Mouse (Mus musculus) cerebral cortex, adult 2 months (tissue): Measurements from ENCODE around the gene Rbpjl.

Experiments
- WGBS: fragments of 180-500 bp; shearing (Covaris S2); methylation state at CpG from one replicate; pipeline ENCODE4 v1.1.7; 2018; 5-methylcytosine and 5-hydroxymethylcytosine counted together

The Rbpjl gene

DNA sequence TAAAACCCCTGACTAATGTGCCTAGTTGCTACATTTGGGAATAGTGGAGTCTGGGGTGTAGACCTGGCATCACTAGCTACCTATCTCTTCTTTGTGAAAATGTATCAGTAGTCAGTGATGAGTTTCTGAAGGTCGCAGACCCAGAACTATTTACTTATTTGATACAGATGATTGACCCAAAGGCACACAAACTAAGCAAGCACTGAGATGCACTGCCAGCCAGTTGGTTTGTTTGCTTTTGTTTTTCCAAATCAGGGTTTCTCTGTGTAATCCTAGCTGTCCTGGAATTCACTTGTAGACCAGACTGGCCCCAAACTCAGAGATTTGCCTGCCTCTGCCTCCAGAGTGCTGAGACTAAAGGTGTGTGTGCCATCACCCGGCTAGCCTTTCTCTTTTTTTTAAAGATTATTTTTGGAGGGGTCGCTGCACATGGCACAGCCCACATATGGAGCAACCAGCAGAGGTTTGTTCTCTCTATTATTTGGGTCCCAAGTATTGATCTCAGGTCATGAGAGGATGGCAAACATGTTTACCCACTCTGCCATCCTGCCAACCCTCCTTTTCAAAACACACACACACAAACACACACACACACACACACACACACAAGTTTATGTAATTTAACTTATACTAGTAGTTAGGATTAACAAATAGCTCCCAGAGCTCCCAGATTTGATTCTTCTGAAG is 42.6 kb downstream of the Rbpjl start:
- 90% methylated on average over 3 of the region's 3 CpGs for WGBS

DNA sequence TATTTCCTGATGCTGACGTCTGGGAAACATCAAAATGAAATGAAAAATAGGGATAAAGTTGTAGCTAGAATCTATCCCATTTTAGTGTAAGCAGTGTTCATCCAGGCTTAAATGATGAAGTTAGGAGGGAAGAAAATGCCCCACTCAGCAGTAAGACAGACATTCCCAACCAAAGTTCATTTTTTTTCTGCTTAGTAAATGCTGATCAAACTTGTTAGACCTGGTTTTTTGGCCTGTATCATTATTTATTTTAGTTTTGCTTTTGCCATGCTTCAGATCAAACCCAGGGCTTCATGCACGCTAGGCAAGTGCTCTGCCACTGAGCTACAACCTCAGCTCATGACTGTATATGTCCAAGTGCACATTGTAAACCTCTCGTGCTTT is 43.1 kb downstream of the Rbpjl start:
- 90% methylated on average over 3 of the region's 3 CpGs for WGBS

DNA sequence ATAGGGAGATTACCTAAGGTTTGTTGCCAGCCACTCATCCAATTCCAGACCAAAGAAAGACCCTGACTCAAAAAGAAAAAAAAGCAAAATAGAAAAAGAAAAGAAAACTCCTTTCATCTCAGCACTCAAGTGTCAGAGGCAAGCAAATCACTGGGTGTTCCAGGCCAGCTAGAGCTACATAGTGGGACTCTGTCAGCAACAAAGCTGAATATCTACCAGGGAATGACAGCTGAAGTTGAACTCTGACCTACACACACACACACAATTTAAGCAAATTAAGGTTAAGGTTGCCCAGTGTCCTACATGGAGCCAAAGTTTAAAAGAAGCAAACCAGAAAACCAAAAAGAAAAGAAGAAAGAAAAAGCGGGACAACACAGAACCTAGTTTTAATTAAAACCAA is 45.2 kb downstream of the Rbpjl start:
- WGBS: 90% methylated on average over 1 of the region's 1 CpGs

DNA sequence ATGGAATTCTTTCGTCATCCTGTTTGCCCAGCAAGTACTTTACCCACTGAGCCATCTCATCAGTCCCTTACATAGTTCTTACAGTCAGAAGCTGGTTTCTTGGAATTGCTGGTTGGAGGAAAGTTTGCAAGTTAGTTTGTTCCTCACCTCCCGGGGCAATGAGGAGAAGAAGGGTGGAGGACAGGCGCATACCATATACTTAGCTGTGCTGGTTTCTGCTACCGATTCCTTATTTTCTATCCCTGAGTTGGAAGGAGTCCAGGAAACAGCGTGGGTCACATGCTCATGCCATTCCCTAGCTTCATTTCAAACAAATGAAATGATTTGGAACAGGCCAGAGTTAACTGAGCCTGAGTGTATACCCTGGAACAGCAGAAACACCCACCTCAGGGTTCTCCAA is 46.0 kb downstream of the Rbpjl start:
- WGBS: 81% methylated on average over 5 of the region's 5 CpGs

DNA sequence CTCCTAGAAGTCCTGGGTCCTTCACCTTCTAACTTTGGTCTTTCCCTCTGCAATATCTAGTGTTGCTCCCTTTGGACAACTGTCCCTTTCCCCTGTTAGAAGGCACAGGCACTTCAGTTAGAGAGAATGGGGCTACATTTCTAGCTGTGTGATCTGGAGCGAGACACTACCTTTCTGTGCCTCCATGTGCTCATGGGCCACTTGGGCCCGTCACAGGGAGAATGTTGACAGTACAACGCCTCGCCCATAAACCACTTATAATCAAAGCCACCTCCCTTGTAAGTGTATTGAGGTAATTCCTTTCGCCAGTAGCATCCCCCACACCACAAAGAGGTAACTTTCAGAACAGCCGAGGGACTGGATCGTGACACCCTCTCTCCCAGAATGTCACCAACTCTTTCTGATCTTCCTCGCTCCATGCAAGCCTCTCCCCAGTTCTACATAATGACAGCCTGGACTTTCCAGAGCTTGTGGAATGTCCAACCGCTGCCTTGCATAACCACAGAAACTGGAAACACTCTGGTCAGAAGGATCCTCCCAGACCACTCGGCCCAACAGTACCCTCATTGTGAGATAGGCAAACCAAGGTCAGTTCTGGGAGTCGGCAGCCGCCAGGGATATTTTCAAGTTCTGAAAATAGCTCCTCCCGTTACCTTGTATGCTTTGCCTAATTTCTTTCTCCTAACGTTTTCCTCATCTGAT is 46.6 kb downstream of the Rbpjl start:
- 92% methylated on average over 14 of the region's 14 CpGs for WGBS

DNA sequence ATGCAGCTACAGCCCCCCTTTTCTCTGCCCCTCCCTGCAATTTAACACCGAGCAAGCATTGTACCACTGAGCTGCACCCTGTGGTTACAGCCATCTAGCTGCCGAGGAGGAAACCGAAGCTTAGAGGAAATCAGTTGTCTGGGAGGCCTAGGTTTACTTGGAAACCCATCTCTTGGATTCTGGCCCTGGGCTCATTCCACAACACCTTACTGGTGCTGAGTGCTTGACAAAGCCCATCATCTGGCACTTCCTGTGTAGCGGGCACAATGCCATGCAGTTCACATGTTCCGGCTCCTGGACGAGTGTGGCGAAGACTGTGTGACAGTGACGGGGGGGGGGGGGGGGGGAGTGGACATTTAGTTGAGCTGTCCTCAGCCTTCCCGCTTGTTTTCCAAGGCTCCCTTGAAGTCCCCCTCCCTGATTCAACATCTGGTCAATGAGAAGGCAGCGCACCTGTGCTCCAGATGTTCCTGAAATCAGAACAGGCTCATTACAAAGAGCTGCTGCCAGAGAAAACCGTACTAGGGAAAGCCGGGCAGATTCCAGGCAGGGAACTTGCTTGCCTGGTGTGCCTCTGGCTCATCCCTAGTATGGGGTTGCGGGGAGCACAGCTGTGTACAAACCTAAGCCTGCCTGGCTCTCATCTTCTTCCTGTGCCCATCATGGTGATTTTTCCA is 49.2 kb downstream of the Rbpjl start:
- 56% methylated on average over 13 of the region's 13 CpGs for WGBS

DNA sequence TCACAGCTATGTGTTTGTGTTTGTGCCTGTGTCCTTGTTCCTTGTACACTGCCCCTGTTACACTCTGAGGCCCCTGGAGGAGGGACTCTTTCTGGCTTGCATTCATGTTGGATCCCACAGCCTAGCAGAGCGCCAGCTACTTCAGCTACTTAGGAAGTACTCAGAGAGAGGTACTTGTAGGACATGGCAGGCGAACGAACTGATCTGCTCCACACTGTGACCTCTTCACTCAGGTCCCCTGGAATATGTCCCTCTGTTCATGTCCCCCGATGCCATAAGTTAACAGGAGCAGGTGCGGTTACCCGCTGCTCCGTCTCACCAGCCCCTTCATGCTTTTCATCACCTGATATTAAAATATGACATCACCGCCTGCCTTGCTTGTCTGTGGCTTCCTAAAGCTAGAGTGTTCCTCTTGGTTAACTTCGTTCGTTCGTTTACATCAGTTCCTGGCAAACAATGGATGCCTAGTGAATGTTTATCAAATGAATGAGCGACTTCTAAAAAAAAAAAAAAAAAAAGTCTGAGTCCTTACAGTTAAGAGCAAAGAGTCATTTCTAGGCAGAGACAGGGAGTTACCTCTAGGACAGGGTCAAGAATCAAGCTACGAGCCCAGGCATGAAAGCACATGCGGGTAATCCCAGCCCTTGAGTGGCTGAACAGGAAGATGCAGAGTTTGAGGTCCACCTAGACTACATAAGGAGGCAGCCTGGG is 50.3 kb downstream of the Rbpjl start:
- WGBS: 87% methylated on average over 14 of the region's 14 CpGs

DNA sequence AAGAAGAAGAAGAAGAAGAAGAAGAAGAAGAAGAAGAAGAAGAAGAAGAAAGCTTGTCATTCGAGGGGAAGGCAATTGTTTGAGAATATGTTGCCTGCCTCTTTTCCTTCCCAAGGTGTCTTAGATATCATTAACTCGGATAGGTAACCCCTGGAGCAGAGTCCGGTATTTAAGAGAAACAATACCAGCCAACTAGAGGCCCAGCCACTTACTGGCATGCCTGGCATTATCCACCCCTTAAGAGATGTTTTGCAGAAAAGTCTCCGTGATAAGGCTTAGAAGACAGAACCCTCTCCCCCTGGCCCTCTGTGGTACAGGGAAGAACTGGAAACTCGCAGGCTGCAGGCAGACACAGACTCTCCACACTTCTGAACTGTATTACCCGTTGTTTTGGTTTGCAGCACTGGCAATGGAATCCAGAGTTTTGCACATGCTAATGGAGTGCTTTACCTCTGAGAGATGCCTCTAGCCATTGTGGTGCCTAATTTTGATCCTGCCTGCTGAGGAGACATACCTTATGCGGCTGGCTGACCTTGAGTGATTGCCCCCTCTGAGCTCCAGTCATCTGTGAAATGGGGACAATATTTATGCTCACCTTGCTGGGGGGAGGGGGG is 51.1 kb downstream of the Rbpjl start:
- 84% methylated on average over 7 of the region's 7 CpGs for WGBS

DNA sequence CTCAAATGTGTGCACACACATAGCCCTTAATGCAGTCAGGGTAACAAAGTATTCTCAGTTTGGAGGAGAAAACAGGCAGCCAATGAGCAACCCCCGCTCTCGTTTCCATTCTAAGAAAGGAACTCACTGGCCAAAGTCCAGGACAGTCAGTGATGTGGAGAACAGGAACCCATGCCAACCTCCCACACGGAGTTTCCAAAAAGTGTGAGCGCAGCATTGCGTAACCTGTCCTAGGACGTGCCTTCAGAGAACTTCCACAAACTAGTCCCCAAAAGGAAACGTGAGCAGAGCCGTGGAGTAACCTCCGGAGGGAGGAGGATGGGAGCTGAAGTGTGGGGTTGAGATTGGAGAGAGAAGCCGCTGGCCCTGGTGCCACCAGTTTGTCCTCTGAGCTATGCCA is 51.9 kb downstream of the Rbpjl start:
- WGBS: 31% methylated on average over 10 of the region's 10 CpGs

DNA sequence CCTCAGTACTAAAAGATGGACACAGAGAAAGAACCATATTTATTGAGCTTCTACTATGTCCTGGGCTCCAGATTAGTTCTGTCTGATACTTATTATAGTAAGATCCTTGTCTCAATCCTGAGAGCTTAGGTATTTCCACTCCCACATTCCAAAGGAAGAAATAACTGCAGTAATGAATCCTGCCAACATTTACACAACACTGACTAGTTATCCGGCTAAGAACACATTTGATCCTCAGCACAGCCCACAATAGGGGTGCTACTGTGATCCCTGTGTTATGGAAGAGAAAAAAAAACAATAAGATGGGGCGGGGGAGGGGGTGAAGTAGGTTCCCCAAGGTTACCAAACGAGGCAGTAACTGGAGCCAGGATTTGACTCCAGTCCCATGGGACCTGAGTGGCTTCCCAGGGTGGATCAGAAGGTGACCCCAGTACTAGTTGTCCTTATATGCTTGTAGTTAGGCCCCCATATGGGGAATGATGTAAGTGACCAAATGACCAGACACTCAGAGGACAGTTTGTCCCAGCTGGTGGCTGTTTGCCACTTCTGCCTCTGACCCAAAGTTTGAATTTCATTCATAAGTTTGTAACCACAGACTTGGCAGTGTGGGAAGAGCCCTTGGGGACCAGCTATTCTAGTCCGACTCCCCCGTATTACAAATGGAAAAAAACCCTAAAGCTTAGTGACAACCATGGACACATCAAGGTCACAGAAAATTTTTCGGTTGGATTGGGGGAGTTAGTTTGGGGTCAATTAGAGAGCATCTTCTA is 52.7 kb downstream of the Rbpjl start:
- WGBS: 63% methylated on average over 6 of the region's 6 CpGs

DNA sequence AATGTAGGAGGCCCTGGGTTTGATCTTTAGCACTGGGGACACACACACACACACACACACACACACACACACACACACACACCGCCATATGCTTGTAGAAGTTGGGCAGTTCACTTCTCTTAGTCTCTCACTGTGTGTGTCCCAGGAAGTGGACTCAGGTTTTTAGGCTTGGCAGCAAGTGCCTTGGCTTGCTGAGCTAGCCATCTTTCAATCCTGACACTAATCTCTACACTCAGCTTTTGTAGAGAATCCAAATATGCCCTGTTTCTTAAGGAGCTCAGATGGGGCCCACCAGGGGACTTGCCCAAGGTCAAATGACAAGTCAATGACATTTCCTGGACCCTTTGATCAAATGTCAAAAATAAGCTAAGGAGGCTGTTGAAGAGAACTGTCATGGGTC is 53.5 kb downstream of the Rbpjl start:
- WGBS: 89% methylated on average over 1 of the region's 1 CpGs

DNA sequence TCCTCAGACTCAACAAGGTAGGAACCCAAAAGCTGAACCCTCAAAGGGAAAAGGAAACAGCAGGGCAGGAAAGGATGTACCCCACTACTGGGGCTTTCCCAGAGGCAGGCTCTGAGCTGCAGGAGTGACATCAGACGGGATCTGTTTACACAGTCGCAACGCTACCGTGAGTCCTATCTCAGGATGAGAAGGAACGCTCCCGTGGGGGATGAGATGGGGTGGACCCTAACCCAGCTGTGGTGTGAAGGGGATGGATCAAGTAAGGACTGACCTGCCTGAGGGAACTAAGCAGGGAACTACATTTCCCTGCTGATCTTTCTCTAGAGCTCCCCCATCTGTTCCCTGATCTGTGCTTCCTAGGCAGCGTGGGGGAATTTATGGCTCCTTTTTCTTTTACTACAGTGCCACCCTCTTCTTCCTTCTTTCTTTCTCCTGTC is 53.9 kb downstream of the Rbpjl start, which contains the start of gene Sys1:
Gene Sys1 (plus strand): TSS at position 101 of the 437 bp plus-strand sequence.
- 2% methylated on average over 7 of the region's 7 CpGs for WGBS

DNA sequence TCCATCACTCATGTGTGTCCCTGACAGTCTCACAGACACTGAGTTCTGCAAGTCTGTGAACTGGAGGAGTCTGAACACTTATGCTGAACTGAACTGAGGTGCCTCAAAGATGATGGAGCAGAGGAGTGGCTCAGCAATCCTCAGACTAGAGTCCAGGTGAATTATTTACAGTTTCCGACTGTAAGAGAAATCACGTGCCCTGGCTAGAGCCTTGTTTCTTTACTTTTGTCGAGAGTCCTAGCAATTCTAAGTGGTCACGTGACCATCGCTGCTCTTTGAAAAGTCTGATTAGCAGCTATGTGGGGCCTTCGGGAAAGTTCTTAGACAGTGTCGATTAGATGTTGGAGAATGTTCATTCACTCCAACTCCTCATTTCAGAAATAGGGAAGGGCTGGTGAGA is 55.0 kb downstream of the Rbpjl start:
- WGBS: 59% methylated on average over 7 of the region's 7 CpGs

DNA sequence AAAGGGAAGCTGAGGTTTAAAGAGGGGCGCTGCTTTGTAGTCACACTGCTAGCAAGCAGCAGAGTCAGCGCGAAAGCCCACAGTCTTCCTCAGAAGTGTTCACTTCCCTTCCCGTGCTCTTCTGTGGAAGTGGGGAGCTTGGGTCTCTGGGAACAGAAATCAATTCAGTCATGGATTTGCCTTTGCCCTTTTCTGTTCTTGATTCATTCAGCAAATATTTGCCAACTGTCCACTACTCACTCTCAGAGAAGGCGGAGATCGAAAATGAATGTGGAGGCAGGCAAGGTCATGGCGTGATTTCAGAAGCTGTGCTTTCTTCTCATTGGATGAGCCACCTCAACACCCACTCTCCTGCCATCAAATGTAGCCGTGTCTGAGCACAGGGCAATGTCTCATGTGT is 55.6 kb downstream of the Rbpjl start:
- 86% methylated on average over 8 of the region's 8 CpGs for WGBS

DNA sequence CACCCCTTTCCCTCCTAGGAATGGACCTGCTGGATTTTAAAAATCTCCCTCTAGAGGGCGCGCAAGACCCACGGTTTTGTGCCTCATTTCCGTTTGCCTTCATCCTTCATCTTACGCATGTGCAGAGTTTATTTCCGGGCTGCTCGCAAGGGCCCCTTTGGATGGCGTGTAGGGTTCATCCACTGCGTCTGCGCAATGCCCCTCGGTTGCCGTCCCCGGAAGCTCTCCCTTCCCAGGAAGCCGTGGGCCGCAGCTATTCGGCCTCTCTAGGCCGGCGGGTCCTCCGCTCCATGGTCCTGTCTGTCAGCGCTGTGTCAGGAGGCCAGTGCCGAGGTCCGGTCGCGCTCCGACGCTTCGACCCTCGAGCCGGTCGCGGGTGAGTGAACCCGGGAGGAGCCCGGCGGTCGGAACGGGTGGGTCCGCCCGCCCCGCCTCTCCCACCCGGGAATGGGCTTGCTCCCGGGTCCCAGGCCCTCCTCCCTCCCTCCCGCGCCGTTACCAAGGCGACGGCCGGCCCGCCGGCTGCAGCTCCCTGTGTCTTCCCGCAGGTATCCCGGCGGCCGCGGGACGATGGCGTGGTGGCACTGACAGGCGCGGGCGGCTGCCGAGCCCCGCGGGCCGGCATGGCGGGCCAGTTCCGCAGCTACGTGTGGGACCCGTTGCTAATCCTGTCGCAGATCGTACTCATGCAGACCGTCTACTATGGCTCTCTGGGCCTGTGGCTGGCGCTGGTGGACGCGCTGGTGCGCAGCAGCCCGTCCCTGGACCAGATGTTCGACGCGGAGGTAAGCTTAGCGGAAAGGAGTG is 58.0 kb downstream of the Rbpjl start, which contains the start of gene Gm20458:
Gene Gm20458 (plus strand): TSS at position 223 of the 807 bp plus-strand sequence.
- WGBS: under 1% methylated on average over 74 of the region's 79 CpGs
